Mouse (Mus musculus) heart, postnatal 0 days (tissue): ENCODE data around the gene Nr3c2.
A peak's percentile ranks its signal among the peaks of the same experiment; 100 is the strongest.

Experiments
- CTCF ChIP-seq: IDR thresholded peaks from 2 replicates; pipeline ENCODE4 v1.5.1; 2016; ENCODE audit warnings: antibody characterized with exemption, control low read depth, low read depth
- EP300 ChIP-seq: IDR thresholded peaks from 2 replicates; pipeline ENCODE4 v1.6.1; 2016; ENCODE audit warnings: antibody characterized with exemption, low read depth

GRCm38 (mm10) chr8:77239462-77239861 is 340.2 kb downstream of the Nr3c2 start:
- TF ChIP-seq CTCF: peak; percentile 29
- no peak for TF ChIP-seq EP300
